Mouse (Mus musculus): ENCODE measurements around the gene Dr1. TPM values are rescaled to one million over a fixed set of nuclear protein-coding genes. Genes with fewer than 3 reads are reported as not detected.
"Not testable (repeated sequence)": the region's sequence is repeated elsewhere in the genome, so short reads cannot be mapped to it uniquely, and the experiment has no call there.

Dr1 gene
- polyA plus RNA-seq, 1 experiment from 2014 or later = 32.8 TPM

GRCm38 (mm10) chr5:108269063-108269810, 540 bp downstream of the Dr1 start:
- whole genome bisulfite sequencing (ENCODE audit: insufficient replicate concordance) = under 1% methylated on average over 43 of the region's 44 CpGs
- Histone ChIP-seq H3K9ac (ENCODE audit: low read depth, low read length) (peak overlapping the region; percentile 98), H3K27ac (ENCODE audit: low read depth, low read length) (peak overlapping the region; percentile 96), H3K4me1 (ENCODE audit: control insufficient read depth, insufficient read depth, low read length) (peaks cover 3% of the 10 kb centered on the region), H3K4me2 (peak overlapping the region; percentile 91), H3K4me3 (ENCODE audit: low read depth, low read length) (peak overlapping the region; percentile 99), H3K36me3 (ENCODE audit: control insufficient read depth, insufficient read depth, low read length) (no peaks in the 10 kb centered on the region), H3K9me3 (replicated peaks; ENCODE audit: control insufficient read depth, low read length) (no peaks in the 10 kb centered on the region), H3K27me3 (ENCODE audit: control insufficient read depth, insufficient read depth, low read length) (no peaks in the 10 kb centered on the region)
- peak; percentile 67 for ATAC-seq (replicated peaks; ENCODE audit: insufficient number of reproducible peaks, low FRiP score, low TSS enrichment)

DNA sequence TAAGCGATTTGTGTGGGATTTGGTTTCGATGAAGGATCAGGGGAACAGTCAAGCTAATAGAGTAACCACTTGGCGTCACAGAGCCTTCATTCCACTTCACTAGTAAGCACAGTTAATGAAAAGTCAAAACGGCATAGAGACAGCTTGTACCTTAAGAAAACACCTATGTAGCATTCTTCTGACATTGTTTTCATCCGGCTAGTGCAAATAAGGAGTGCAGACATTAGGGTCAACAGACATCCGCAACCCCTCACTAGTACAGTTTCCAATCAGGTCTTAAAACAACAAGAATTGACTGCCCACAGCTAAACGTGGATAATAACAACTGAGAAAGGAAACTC, 1.1 kb downstream of the Dr1 start:
- Histone ChIP-seq H3K4me3 (ENCODE audit: low read depth, low read length) (peak overlapping the region; percentile 99), H3K27ac (ENCODE audit: low read depth, low read length) (peak overlapping the region; percentile 96), H3K4me1 (ENCODE audit: control insufficient read depth, insufficient read depth, low read length) (peaks cover 3% of the 10 kb centered on the region), H3K9me3 (replicated peaks; ENCODE audit: control insufficient read depth, low read length) (no peaks in the 10 kb centered on the region), H3K9ac (ENCODE audit: low read depth, low read length) (peak overlapping the region; percentile 98), H3K4me2 (peak overlapping the region; percentile 91), H3K36me3 (ENCODE audit: control insufficient read depth, insufficient read depth, low read length) (no peaks in the 10 kb centered on the region), H3K27me3 (ENCODE audit: control insufficient read depth, insufficient read depth, low read length) (no peaks in the 10 kb centered on the region)
- 11% methylated on average over 7 of the region's 7 CpGs for WGBS (ENCODE audit: insufficient replicate concordance)
- ATAC-seq (replicated peaks; ENCODE audit: insufficient number of reproducible peaks, low FRiP score, low TSS enrichment) = no peak

GRCm38 (mm10) chr5:108270415-108270814, 1.7 kb downstream of the Dr1 start:
- Histone ChIP-seq H3K4me1 (ENCODE audit: control insufficient read depth, insufficient read depth, low read length) (peaks cover 3% of the 10 kb centered on the region), H3K27ac (ENCODE audit: low read depth, low read length) (no peak overlapping the region), H3K36me3 (ENCODE audit: control insufficient read depth, insufficient read depth, low read length) (no peaks in the 10 kb centered on the region), H3K9ac (ENCODE audit: low read depth, low read length) (peak overlapping the region; percentile 98; the same call in 1 of the 2 replicates), H3K4me2 (peak overlapping the region; percentile 91), H3K27me3 (ENCODE audit: control insufficient read depth, insufficient read depth, low read length) (no peaks in the 10 kb centered on the region), H3K4me3 (ENCODE audit: low read depth, low read length) (peak overlapping the region; percentile 99), H3K9me3 (replicated peaks; ENCODE audit: control insufficient read depth, low read length) (no peaks in the 10 kb centered on the region)
- ATAC-seq (replicated peaks; ENCODE audit: insufficient number of reproducible peaks, low FRiP score, low TSS enrichment) = no peak
- 40% methylated on average over 9 of the region's 9 CpGs for WGBS (ENCODE audit: insufficient replicate concordance)

GRCm38 (mm10) chr5:108271345-108271744, 2.6 kb downstream of the Dr1 start:
- ATAC-seq (replicated peaks; ENCODE audit: insufficient number of reproducible peaks, low FRiP score, low TSS enrichment); H3K36me3 ChIP-seq (ENCODE audit: control insufficient read depth, insufficient read depth, low read length); H3K27ac ChIP-seq (ENCODE audit: low read depth, low read length); H3K9me3 ChIP-seq (replicated peaks; ENCODE audit: control insufficient read depth, low read length); H3K4me1 ChIP-seq (ENCODE audit: control insufficient read depth, insufficient read depth, low read length); H3K4me3 ChIP-seq (ENCODE audit: low read depth, low read length); H3K27me3 ChIP-seq (ENCODE audit: control insufficient read depth, insufficient read depth, low read length); H3K9ac ChIP-seq (ENCODE audit: low read depth, low read length): not testable (repeated sequence)
- peak overlapping the region; percentile 42 for H3K4me2 ChIP-seq
- 85% methylated on average over 6 of the region's 6 CpGs for WGBS (ENCODE audit: insufficient replicate concordance)

DNA sequence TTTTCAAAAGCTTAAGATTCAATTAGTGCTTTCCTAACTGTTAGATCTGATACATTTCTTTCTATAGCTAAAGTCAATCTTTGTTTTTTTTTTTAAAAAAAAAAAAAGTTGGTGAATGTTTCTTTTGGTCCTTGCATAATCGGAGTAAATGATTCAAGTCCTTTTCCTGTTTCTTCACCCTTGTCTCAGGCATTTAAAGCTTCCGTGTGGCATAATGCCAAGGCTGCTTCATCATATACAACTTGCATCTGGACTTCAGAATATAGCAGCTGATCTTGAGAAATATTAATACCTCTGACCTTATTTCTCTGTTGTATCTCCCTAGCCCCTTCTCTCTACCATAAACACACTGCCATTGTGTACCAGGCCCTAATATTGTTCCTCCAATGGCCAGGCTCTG, 18.3 kb downstream of the Dr1 start:
- H3K4me3 ChIP-seq (ENCODE audit: low read depth, low read length) = no peak overlapping the region
- no peaks in the 10 kb centered on the region for H3K4me1 ChIP-seq (ENCODE audit: control insufficient read depth, insufficient read depth, low read length)
- ATAC-seq (replicated peaks; ENCODE audit: insufficient number of reproducible peaks, low FRiP score, low TSS enrichment) = no peak
- 78% methylated on average over 2 of the region's 2 CpGs for WGBS (ENCODE audit: insufficient replicate concordance)
- H3K36me3 ChIP-seq (ENCODE audit: control insufficient read depth, insufficient read depth, low read length) = no peaks in the 10 kb centered on the region
- H3K9ac ChIP-seq (ENCODE audit: low read depth, low read length) = no peak overlapping the region
- 0 out of 2 replicates have a peak, but pooled peaks cover 6% of the 10 kb centered on the region for H3K9me3 ChIP-seq (replicated peaks; ENCODE audit: control insufficient read depth, low read length)
- no peaks in the 10 kb centered on the region for H3K27me3 ChIP-seq (ENCODE audit: control insufficient read depth, insufficient read depth, low read length)
- no peak overlapping the region for H3K27ac ChIP-seq (ENCODE audit: low read depth, low read length)
- H3K4me2 ChIP-seq = no peak overlapping the region

- Histone ChIP-seq H3K27ac (ENCODE audit: low read depth, low read length) (no peak overlapping the region), H3K27me3 (ENCODE audit: control insufficient read depth, insufficient read depth, low read length) (no peaks in the 10 kb centered on the region), H3K9ac (ENCODE audit: low read depth, low read length) (no peak overlapping the region), H3K4me3 (ENCODE audit: low read depth, low read length) (no peak overlapping the region), H3K9me3 (replicated peaks; ENCODE audit: control insufficient read depth, low read length) (no peaks in the 10 kb centered on the region), H3K36me3 (ENCODE audit: control insufficient read depth, insufficient read depth, low read length) (no peaks in the 10 kb centered on the region), H3K4me1 (ENCODE audit: control insufficient read depth, insufficient read depth, low read length) (no peaks in the 10 kb centered on the region), H3K4me2 (no peak overlapping the region)
- 49% methylated on average over 3 of the region's 3 CpGs for WGBS (ENCODE audit: insufficient replicate concordance)
- no peak for ATAC-seq (replicated peaks; ENCODE audit: insufficient number of reproducible peaks, low FRiP score, low TSS enrichment)
Observed at GRCm38 (mm10) chr5:108301567-108301966, 32.9 kb downstream of the Dr1 start.

- peak within 1 kb of the TSS; percentile 92 for H3K9ac ChIP-seq (ENCODE audit: low read depth, low read length)
- WGBS (ENCODE audit: insufficient replicate concordance) = under 1% methylated on average over 57 of the region's 57 CpGs
Observed at GRCm38 (mm10) chr5:108312224-108313064, 43.7 kb downstream of the Dr1 start, which contains the start of gene Pigg. Pigg (plus strand) TSS chr5:108312609.

GRCm38 (mm10) chr5:108313065-108313860, 44.6 kb downstream of the Dr1 start:
- Histone ChIP-seq H3K4me3 (ENCODE audit: low read depth, low read length) (peak overlapping the region; percentile 88), H3K36me3 (ENCODE audit: control insufficient read depth, insufficient read depth, low read length) (peaks cover 2% of the 10 kb centered on the region; the same call in 1 of the 2 replicates), H3K9ac (ENCODE audit: low read depth, low read length) (peak overlapping the region; percentile 92), H3K27me3 (ENCODE audit: control insufficient read depth, insufficient read depth, low read length) (no peaks in the 10 kb centered on the region), H3K27ac (ENCODE audit: low read depth, low read length) (peak overlapping the region; percentile 82), H3K4me1 (ENCODE audit: control insufficient read depth, insufficient read depth, low read length) (peaks cover 4% of the 10 kb centered on the region), H3K9me3 (replicated peaks; ENCODE audit: control insufficient read depth, low read length) (no peaks in the 10 kb centered on the region), H3K4me2 (peak overlapping the region; percentile 92)
- ATAC-seq (replicated peaks; ENCODE audit: insufficient number of reproducible peaks, low FRiP score, low TSS enrichment) = no peak
- 5% methylated on average over 16 of the region's 16 CpGs for WGBS (ENCODE audit: insufficient replicate concordance)

More at GRCm38 (mm10) chr5:108312224-108313064, 43.7 kb downstream of the Dr1 start, which contains the start of gene Pigg:
- Histone ChIP-seq H3K27ac (ENCODE audit: low read depth, low read length) (peak within 1 kb of the TSS; percentile 82), H3K4me1 (ENCODE audit: control insufficient read depth, insufficient read depth, low read length) (peaks cover 4% of the 10 kb centered on the region), H3K9me3 (replicated peaks; ENCODE audit: control insufficient read depth, low read length) (no peaks in the 10 kb centered on the region), H3K36me3 (ENCODE audit: control insufficient read depth, insufficient read depth, low read length) (no peaks in the 10 kb centered on the region), H3K27me3 (ENCODE audit: control insufficient read depth, insufficient read depth, low read length) (no peaks in the 10 kb centered on the region), H3K4me2 (peak within 1 kb of the TSS; percentile 92), H3K4me3 (ENCODE audit: low read depth, low read length) (peak within 1 kb of the TSS; percentile 88)
- peak; percentile 97 for ATAC-seq (replicated peaks; ENCODE audit: insufficient number of reproducible peaks, low FRiP score, low TSS enrichment)
